Comparison of ENCODE assay signal across 9 mouse cellular contexts in genomic region chr4:45013537-45013936, GRCm38 (mm10). TPM values are rescaled to one million over a fixed set of nuclear protein-coding genes. Genes with fewer than 3 reads are reported as not detected.
DNase-seq lines count a peak whose midpoint lies in the region; ATAC-seq and TF ChIP-seq lines count a peak whose summit lies in the region.
"Had no signal": no experiment of that assay in that cellular context is flagged by ENCODE, and none has a peak within 500 bp of the region (broad histone marks: within the 10 kb centered on the region; RNA-seq: fewer than 3 reads in every experiment).

No protein-coding gene starts in this region.

- peaks cover 2% of the 10 kb centered on the region; the same call in 1 of the 2 replicates for H3K79me2 ChIP-seq in heart, adult 2 months (replicated peaks; ENCODE audit: control insufficient read depth, insufficient read depth, low read length)
- H3K79me2 ChIP-seq in CH12.LX (replicated peaks; ENCODE audit: control insufficient read depth, extremely low read depth, insufficient read depth, poor library complexity, severe bottlenecking), result peaks cover 9% of the 10 kb centered on the region

- no peaks in the 10 kb centered on the region for H3K36me3 ChIP-seq in heart, adult 2 months (ENCODE audit: control insufficient read depth, insufficient read depth, low read length)
- H3K36me3 ChIP-seq in CH12.LX (replicated peaks in 1 of 2; ENCODE audit: control insufficient read depth in 1 of 2, insufficient read depth in 1 of 2, low read length in 1 of 2), result peaks cover 0 to 2% of the 10 kb centered on the region in 2 experiments
- H3K36me3 ChIP-seq in forebrain, embryonic 12.5 days (replicated peaks), result no peaks in the 10 kb centered on the region
- H3K36me3 ChIP-seq in liver, embryonic 13.5 days, result no peaks in the 10 kb centered on the region

- peak overlapping the region; percentile 68 for H3K4me3 ChIP-seq in heart, adult 2 months
- H3K4me3 ChIP-seq in CH12.LX (replicated peaks in 1 of 3; ENCODE audit: low read depth in 2 of 3, low read length in 2 of 3, poor library complexity in 1 of 3), result peak overlapping the region in 2 of 3 experiments; percentile 95 to 99
- H3K4me3 ChIP-seq in forebrain, embryonic 12.5 days (replicated peaks), result peak overlapping the region; percentile 61
- peak overlapping the region; percentile 81 for H3K4me3 ChIP-seq in liver, embryonic 13.5 days (replicated peaks)

- intact Hi-C loops in heart, adult 2 months (cut with DNase I), result loop anchor here (5.0 to 10.0 kb wide), 3 partner anchors 41 to 841 kb away; partner anchors contain the start of gene Shb
- intact Hi-C loops in heart, postnatal 36 days (cut with DNase I), result loop anchor here (5.0 to 10.0 kb wide), 2 partner anchors 519 to 841 kb away; partner anchors contain the start of gene Shb
- intact Hi-C loops in left cerebral cortex, postnatal 25 days (cut with DNase I), result loop anchor here (2.0 to 10.0 kb wide), 3 partner anchors 41 to 1121 kb away; partner anchors contain the start of genes Ncbp1, Slc25a51 and Tstd2

- no peak for TF ChIP-seq CTCF in heart, adult 2 months (IDR thresholded peaks at IDR 0.05)
- TF ChIP-seq CTCF in CH12.LX (conservative IDR thresholded peaks at IDR 0.05 in 1 of 2, IDR thresholded peaks at IDR 0.05 in 1 of 2; ENCODE audit: low read depth in 2 of 2, low read length in 2 of 2), result no peak

- TF ChIP-seq EP300 in heart, adult 2 months (IDR thresholded peaks at IDR 0.05; ENCODE audit: insufficient read depth, low read depth, low read length), result no peak
- no peak for TF ChIP-seq EP300 in CH12.LX (IDR thresholded peaks at IDR 0.05; ENCODE audit: low read length)

- DNase-seq in heart, adult 2 months, result no peak
- DNase-seq in heart, postnatal 36 days, result no peak
- no peak for DNase-seq in CH12.LX (ENCODE audit: extremely low read depth)
- DNase-seq in liver, embryonic 13.5 days, result no peak
- DNase-seq in embryo, embryonic 10 days (ENCODE audit: low spot score), result no peak
- no peak for DNase-seq in left cerebral cortex, postnatal 25 days (ENCODE audit: low spot score in 2 of 2)
- DNase-seq in urinary bladder, adult 18-20 months (ENCODE audit: low spot score in 2 of 2), result no peak
- DNase-seq: thymus, postnatal 25 days had no signal

- H3K9ac ChIP-seq in heart, adult 2 months (ENCODE audit: low read depth, low read length), result no peak overlapping the region
- peak overlapping the region; percentile 82 for H3K9ac ChIP-seq in CH12.LX (ENCODE audit: insufficient read depth, low read depth)
- peak overlapping the region; percentile 76; the same call in 1 of the 2 replicates for H3K9ac ChIP-seq in forebrain, embryonic 12.5 days
- H3K9ac ChIP-seq in liver, embryonic 13.5 days, result peak overlapping the region; percentile 88

- H3K4me2 ChIP-seq in CH12.LX (ENCODE audit: insufficient read depth, low read depth, poor library complexity, severe bottlenecking), result peak overlapping the region; percentile 79
- H3K4me2 ChIP-seq in forebrain, embryonic 12.5 days, result peak overlapping the region; percentile 83
- H3K4me2 ChIP-seq in liver, embryonic 13.5 days, result peak overlapping the region; percentile 86

- no peaks in the 10 kb centered on the region for H3K27me3 ChIP-seq in heart, adult 2 months (ENCODE audit: control insufficient read depth, insufficient read depth, low read length)
- H3K27me3 ChIP-seq in CH12.LX (replicated peaks), result no peaks in the 10 kb centered on the region
- H3K27me3 ChIP-seq in forebrain, embryonic 12.5 days, result no peaks in the 10 kb centered on the region
- no peaks in the 10 kb centered on the region for H3K27me3 ChIP-seq in liver, embryonic 13.5 days

- H3K9me3 ChIP-seq in CH12.LX (replicated peaks; ENCODE audit: low read length), result no peaks in the 10 kb centered on the region
- no peaks in the 10 kb centered on the region for H3K9me3 ChIP-seq in forebrain, embryonic 12.5 days
- H3K9me3 ChIP-seq in liver, embryonic 13.5 days (replicated peaks), result no peaks in the 10 kb centered on the region

- dilution Hi-C loops in CH12.LX (cut with MboI; ENCODE audit: extremely low pct_ligation_motif_present, extremely low pct_unique_long_range_greater_than_20kb, low sequenced_read_pairs), result no loop called here

- 7% methylated on average over 2 of the region's 2 CpGs for WGBS in heart, adult 2 months
- 8% methylated on average over 2 of the region's 2 CpGs for WGBS in forebrain, embryonic 12.5 days
- 2% methylated on average over 2 of the region's 2 CpGs for WGBS in liver, embryonic 13.5 days (ENCODE audit: insufficient replicate concordance)

- H3K27ac ChIP-seq in heart, adult 2 months, result peak overlapping the region; percentile 93; the same call in 1 of the 2 replicates
- H3K27ac ChIP-seq in CH12.LX (ENCODE audit: insufficient read depth, low read depth), result no peak overlapping the region
- H3K27ac ChIP-seq in forebrain, embryonic 12.5 days, result no peak overlapping the region
- H3K27ac ChIP-seq in liver, embryonic 13.5 days, result peak overlapping the region; percentile 99

- TF ChIP-seq POLR2A in heart, adult 2 months (IDR thresholded peaks at IDR 0.05; ENCODE audit: insufficient read depth, low read depth, low read length), result no peak
- no peak for TF ChIP-seq POLR2A in CH12.LX (IDR thresholded peaks at IDR 0.05; ENCODE audit: low read depth, low read length)

- no peak for TF ChIP-seq RAD21 in CH12.LX (IDR thresholded peaks at IDR 0.05; ENCODE audit: low read depth, low read length)

- in situ Hi-C loops in CH12.LX (cut with MboI; ENCODE audit: low pct_ligation_motif_present, low pct_unique_long_range_greater_than_20kb, low sequenced_read_pairs), result no loop called here

- H3K4me1 ChIP-seq in heart, adult 2 months (ENCODE audit: control insufficient read depth, insufficient read depth, low read length), result peaks cover 2% of the 10 kb centered on the region
- peaks cover 8 to 35% of the 10 kb centered on the region in 2 experiments for H3K4me1 ChIP-seq in CH12.LX (ENCODE audit: control insufficient read depth in 1 of 2, insufficient read depth in 2 of 2)
- peaks cover 30% of the 10 kb centered on the region for H3K4me1 ChIP-seq in forebrain, embryonic 12.5 days
- H3K4me1 ChIP-seq in liver, embryonic 13.5 days (replicated peaks), result peaks cover 36% of the 10 kb centered on the region

- no peak for ATAC-seq in forebrain, embryonic 12.5 days (ENCODE audit: low FRiP score)
- ATAC-seq in liver, embryonic 13.5 days (ENCODE audit: low read depth), result no peak

TF ChIP-seq in CH12.LX, 34 proteins besides CTCF, POLR2A, EP300 and RAD21:
- 0 out of 2 replicates have a peak, but pooled peaks have one; percentile 23 for TF ChIP-seq MYC (IDR thresholded peaks at IDR 0.05; ENCODE audit: low read depth, low read length)
- no peak for TF ChIP-seq NRF1 (IDR thresholded peaks at IDR 0.05; ENCODE audit: low read depth, low read length)

RNA-seq across cellular contexts. Expression of gene Zbtb5, which starts 1.3 kb away (rescaled TPM):
- total RNA-seq in heart, adult 2 months (2021), result 1 to 10 TPM; 3.8 to 5.4 TPM
- polyA plus RNA-seq in heart, adult 2 months (2012; rRNA removed), result 5.8 and 6.6 TPM in 2 replicates
- 1 to 10 TPM; 6.0 to 6.1 TPM for total RNA-seq in heart, postnatal 36 days (2021)
- total RNA-seq in CH12.LX (2012; rRNA removed) (6.7 and 10.0 TPM in 2 replicates), CH12.LX (2014; rRNA removed) (9.4 and 10.4 TPM in 2 replicates)
- polyA plus RNA-seq in CH12.LX (2012; ENCODE audit: insufficient read length, low read depth), result 8.1 and 8.2 TPM in 2 replicates
- 48.6 and 52.6 TPM in 2 replicates for polyA plus RNA-seq in forebrain, embryonic 12.5 days (2016; fragmentation: Nextera tagmentation; extraction: Ambion mirVana)
- polyA plus RNA-seq in liver, embryonic 13.5 days (2015; fragmentation: Nextera tagmentation; extraction: Ambion mirVana), result 5.2 and 6.6 TPM in 2 replicates
- total RNA-seq in left cerebral cortex, postnatal 25 days (2021), result 1 to 10 TPM; 8.2 to 9.5 TPM

RNA-seq across cellular contexts. Expression of gene Polr1e, which starts 4.8 kb away (rescaled TPM):
- total RNA-seq in heart, adult 2 months (2021), result 10 to 100 TPM; 19.4 to 20.0 TPM
- polyA plus RNA-seq in heart, adult 2 months (2012; rRNA removed), result 12.6 and 18.2 TPM in 2 replicates
- 10 to 100 TPM; 21.9 to 24.8 TPM for total RNA-seq in heart, postnatal 36 days (2021)
- total RNA-seq in CH12.LX (2012; rRNA removed) (37.2 and 52.7 TPM in 2 replicates), CH12.LX (2014; rRNA removed) (87.7 and 94.9 TPM in 2 replicates)
- polyA plus RNA-seq in CH12.LX (2012; ENCODE audit: insufficient read length, low read depth), result 78.6 and 83.0 TPM in 2 replicates
- polyA plus RNA-seq in forebrain, embryonic 12.5 days (2016; fragmentation: Nextera tagmentation; extraction: Ambion mirVana), result 41.5 and 45.5 TPM in 2 replicates
- 30.3 and 36.7 TPM in 2 replicates for polyA plus RNA-seq in liver, embryonic 13.5 days (2015; fragmentation: Nextera tagmentation; extraction: Ambion mirVana)
- 10 to 100 TPM in 1 of 2 experiments, 1 to 10 TPM in 1; 9.5 to 11.5 TPM for total RNA-seq in left cerebral cortex, postnatal 25 days (2021)

RNA-seq across cellular contexts. Expression of gene Grhpr, which starts 32.3 kb away (rescaled TPM):
- 10 to 100 TPM; 32.2 to 38.4 TPM for total RNA-seq in heart, adult 2 months (2021)
- 60.7 and 66.6 TPM in 2 replicates for polyA plus RNA-seq in heart, adult 2 months (2012; rRNA removed)
- total RNA-seq in heart, postnatal 36 days (2021), result 10 to 100 TPM; 36.9 to 41.9 TPM
- 43.4 and 76.6 TPM in 2 replicates for total RNA-seq in CH12.LX (2012; rRNA removed)
- 106 and 107 TPM in 2 replicates for total RNA-seq in CH12.LX (2014; rRNA removed)
- polyA plus RNA-seq in CH12.LX (2012; ENCODE audit: insufficient read length, low read depth), result 174 and 204 TPM in 2 replicates
- polyA plus RNA-seq in forebrain, embryonic 12.5 days (2016; fragmentation: Nextera tagmentation; extraction: Ambion mirVana), result 30.8 and 36.1 TPM in 2 replicates
- polyA plus RNA-seq in liver, embryonic 13.5 days (2015; fragmentation: Nextera tagmentation; extraction: Ambion mirVana), result 92.2 and 95.0 TPM in 2 replicates
- total RNA-seq in left cerebral cortex, postnatal 25 days (2021), result 10 to 100 TPM; 20.2 to 24.0 TPM

Comparison
In these comparisons a context has a peak if more than half of its experiments do, and no peak if none do; other contexts are left out.
1. H3K27ac ChIP-seq: peak in heart, adult 2 months (single experiment) and liver, embryonic 13.5 days (single experiment); none in CH12.LX (single experiment) and forebrain, embryonic 12.5 days (single experiment).
2. Peak in every context shown above with its lines, with median percentiles within 50 percentile points of each other: H3K4me3 ChIP-seq and H3K4me2 ChIP-seq.